Mouse (Mus musculus): ENCODE data around the gene Slc19a1. TPM values are rescaled to one million over a fixed set of nuclear protein-coding genes. Genes with fewer than 3 reads are reported as not detected.

Slc19a1 gene
- polyA plus RNA-seq, 2 experiments from 2014 or later, result 32.3 to 61.7 TPM

DNA sequence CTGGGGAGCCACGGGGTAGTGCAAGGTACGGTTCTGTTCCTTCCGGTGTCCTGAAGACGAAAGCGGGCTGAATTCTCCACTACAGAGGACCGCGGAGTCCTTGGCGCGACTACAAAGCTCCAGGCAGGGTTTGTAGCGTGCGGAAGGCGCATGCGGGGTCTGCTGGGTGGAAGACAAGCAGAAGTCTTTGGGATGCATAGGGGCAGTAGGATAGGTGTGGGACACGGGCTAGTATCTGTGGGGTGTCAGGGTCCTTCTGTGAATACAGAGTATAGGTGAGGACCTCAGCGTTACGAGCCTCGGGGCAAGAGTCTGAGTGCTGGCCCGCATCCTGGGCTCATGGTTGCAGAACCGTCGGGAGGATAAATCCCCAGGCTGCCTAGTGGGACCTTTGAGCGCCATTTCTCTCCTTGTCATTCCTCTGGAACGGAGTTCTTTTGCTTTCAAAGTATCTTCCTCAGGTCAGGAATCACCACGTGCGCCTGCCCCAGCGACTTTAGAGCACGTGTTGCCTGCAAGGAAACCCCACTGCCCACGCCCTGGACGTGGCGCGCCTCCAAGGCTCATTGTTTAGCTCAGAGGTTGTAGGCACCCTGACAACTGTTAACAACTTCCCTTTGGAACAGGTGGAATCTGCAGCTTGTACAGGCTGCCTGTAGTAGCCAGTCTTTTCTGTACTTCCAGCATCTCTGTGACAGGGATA is 1.4 kb downstream of the Slc19a1 start:
- peak; percentile 51 for ATAC-seq

DNA sequence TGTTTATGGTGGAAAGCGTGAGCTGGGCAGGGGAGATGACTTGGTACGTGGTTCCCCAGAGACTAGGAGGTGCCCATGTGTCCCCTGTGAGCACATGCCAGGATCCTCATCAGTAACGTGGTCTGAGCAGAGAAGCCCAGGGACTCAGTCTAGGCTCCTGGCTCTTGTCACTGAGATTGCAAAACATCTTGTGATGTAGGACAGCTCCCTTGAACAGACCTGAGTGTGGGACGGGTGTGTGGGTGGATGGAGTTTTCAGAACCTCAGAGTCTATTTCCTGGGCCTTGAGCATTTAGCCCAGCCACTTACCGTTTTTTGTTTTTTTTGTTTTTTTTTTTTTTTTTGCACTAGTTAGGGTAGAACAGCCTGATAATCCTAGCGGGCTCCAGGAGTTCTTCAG is 3.4 kb downstream of the Slc19a1 start:
- peak; percentile 13 for ATAC-seq

DNA sequence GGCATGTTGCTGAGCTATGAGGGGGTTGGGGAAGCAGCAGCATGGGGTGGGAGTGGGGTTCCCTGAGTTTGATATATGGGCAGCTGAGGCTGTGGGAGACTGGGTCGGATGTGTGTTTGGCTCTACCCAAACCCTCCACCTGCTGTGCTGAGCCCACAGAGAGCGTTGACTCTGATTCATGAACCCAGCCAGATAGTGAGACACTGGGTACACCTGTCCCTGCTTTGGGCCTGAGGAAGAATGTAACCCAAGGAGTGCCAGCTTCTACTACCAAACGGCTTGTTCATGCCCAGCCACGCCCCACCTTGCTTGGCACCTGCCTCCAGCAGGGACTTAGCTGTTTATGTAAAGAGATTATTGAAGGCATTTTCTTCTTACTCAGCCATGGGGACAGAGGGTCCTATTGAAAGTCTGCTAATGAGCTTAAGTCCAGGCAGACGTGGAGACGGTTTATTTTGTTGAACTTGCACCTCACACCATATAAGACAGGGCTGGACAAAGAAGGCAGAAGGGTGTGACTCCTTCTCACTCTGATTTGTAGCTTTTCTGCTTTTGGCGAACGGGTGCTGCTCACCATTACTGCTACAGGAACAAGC is 6.6 kb downstream of the Slc19a1 start:
- ATAC-seq, result no peak

DNA sequence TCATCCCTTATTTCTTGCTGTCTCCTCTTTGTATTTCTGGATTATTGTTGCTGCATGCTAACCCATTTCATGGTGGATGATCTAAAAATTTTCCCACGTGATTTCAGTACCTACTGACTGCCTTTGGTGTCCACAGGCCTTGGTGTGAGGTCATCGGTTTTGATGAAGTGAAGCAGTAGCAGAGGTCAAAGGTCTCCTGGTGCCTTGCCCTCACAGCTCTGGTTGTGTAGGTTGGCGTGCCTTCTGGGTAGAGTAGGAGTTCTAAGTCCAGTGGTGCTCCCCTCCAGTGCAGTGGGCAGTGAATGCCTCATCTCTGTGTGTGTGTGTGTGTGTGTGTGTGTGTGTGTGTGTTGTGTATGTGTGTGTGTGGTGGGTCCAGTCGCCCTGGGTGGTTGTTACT is 16.2 kb downstream of the Slc19a1 start:
- no peak for ATAC-seq

DNA sequence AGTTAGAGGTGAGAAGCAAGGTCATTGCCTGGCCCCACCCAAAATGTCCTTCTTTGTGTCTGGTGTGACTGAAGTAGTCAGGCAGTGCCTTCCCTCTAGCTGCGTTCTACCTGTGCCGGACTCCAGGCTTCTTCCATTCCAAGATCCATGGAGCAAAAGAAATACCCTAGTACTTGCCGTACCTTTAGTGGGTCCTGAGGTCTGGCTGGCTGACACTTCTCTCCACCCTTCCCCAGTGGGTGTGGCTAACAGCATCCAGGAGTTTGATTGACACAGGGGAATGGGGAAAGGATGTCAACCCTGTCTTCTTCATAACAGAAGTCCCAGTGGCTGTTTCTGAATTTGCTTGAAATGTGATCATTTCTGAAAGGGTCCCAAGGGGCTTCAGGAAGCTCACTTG is 16.6 kb downstream of the Slc19a1 start:
- no peak for ATAC-seq

DNA sequence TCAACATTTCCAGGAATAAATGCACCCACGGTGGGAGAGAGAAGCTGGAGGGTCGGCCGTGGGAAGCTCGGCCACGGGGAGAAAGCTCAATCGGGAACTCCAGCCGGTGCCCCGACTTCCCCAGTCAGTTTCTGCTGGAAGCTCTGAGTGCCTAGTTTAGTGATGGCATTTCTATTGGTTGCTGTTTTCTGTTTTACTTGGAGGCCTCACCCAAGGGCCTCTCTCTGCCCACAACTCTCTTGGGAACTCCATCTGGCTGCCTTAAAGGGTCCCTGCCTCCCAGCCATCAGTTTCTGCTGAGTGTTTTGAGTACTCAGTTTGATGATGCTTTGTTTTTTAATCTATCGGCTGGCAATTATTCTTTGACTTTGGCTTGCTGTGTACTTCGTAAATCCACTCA is 24.7 kb downstream of the Slc19a1 start:
- ATAC-seq, result no peak

DNA sequence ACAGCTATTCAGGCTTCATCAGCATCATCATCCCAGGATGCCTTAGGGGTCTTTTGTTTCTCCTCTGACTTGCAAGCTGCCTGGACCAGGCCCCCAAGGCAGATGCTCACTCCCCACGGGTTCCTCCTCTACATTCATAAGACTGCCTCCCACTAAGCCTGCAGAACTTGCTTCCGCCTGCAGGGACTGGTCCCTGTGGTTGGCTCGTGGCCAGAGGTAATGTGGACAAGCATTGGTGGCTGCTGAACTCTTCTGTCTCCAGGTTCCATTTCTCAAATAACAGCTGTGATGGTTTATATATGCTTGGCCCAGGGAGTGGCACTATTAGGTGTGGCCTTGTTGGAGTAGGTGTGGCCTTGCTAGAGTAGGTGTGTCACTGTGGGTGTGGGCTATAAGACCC is 29.4 kb downstream of the Slc19a1 start:
- ATAC-seq, result no peak

DNA sequence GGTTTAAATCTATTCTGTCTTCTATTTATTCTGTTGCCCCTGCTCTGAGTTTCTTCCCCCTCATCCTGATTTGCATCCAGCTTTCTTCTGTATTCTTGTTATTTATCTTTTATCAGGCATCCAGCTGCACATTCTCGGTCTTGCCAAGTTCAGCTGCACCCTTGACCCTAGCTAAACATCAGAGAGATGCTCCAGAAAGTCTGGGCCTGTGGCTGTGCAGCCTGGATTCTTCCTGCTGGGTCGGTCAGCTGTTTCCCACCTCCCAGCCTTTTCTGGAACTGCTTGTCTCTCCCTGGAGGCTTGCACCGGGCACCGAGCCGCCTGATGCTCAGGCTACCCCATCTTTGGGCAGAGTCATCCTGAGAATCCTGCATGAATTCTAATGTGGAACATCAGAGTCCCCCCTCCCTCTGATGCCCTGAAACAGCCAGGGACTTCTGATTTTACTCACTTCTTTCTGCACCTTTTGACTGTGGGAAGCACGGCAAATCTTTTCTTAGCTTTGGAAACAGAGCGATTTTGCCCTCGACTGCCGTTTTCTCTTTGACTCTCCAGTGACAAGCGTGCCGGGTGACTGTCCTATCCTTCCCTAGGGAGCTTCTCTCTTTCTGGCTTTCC is 30.5 kb downstream of the Slc19a1 start:
- no peak for ATAC-seq

DNA sequence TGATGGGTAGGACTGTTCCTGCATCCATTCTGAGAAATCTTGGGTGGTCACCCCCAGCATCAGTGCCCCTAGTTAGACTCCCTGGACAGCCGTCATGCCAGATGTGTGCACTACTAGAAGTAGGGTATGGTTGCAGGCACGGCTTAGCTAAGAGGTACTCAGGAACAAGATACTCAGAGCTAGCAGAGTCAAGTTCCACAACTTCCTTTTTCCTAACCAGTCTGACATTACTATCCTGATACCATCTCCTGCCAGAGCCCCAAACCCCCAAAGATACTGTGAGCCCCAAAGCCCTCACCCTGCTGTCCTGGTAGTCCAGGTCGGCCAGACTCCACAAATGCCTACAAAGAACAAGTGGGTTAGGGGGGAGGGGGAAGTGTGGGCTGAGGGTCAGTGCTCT is 32.2 kb downstream of the Slc19a1 start:
- ATAC-seq, result no peak

DNA sequence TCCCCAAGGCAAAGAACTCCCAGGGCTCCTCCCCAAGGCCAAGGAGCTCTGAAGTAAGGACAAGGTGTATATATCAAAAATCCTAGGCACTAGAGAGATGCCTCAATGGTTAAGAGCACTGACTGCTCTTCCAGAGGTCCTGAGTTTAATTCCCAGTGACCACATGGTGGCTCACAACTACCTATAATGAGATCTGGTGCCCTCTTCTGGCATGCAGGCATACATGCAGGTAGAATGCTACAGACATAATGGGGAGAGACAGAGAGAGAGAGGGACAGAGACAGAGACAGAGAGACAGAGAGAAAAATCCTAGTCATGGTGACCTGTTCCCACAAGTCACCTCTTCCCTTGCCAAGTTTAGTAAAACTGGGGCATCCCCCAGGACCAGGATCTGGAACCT is 32.6 kb downstream of the Slc19a1 start:
- ATAC-seq, result no peak

DNA sequence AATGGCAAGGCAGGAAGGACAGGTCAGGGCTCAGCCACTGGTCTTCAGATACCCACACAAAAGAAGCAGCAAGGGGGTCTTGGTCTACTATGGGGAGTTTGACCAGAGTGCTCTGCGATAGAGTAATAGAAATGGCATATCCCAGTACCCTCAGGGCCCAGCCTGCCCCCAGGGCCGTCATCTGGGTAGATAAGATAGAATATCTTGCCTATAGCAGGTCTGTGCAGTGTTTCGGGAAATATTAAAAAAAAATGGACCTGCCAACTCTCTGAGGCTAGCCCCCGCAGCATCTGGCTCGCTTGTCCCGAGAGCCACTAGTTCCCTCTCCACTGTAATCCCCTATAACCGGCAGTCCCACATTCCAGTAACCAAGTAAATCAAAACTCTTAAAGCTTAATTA is 36.4 kb downstream of the Slc19a1 start:
- no peak for ATAC-seq

DNA sequence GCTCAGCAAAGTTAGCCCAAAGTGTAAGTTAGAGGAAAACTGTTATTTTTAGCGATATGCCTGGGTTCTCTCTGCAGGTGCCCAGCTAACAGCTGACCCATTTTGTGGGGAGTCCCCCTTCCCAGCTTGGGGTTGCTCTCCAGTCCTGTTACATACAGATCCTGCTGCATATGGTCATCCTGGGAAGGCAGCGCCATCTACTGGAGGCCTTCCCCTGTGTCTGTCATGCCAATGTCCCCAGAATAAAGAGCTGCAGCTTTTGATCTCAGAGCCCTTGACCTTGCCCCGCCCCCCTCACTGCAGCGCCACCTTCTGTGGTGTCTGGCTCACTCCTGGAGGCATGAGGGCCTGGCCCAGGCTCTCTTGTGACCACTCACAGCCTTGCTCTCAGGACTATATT is 38.0 kb downstream of the Slc19a1 start:
- ATAC-seq, result peak; percentile 41

DNA sequence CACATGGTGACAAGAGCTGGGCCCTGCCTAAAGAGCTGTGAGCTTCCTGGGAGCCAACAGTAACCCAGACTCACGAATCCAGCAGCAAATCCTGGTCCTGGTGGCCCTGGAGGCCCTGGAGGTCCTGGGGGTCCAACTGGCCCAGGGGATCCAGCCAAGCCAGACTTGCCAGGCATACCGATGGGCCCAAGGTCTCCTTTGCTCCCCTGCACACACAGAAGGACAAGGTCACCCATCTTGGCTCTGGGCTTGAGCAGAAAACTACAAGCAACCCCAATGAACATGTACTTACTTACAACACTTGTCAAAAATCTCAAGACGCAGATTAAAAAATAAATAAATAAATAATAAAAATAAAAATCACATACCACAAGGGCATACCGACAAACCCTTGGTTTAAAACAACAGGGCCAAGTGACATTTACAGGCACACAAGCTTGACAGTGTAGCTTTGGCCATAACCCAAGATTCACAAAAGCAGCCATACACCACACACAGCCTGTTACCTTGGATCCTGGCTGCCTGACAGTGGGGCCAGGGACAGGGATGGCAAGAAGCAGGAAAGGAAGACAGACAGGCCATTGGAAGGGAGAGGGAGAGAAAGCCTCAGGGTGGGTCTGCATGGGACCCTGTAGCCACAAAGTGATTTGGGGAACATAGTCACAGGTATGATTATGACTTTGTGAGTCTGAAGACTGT is 42.4 kb downstream of the Slc19a1 start:
- no peak for ATAC-seq

DNA sequence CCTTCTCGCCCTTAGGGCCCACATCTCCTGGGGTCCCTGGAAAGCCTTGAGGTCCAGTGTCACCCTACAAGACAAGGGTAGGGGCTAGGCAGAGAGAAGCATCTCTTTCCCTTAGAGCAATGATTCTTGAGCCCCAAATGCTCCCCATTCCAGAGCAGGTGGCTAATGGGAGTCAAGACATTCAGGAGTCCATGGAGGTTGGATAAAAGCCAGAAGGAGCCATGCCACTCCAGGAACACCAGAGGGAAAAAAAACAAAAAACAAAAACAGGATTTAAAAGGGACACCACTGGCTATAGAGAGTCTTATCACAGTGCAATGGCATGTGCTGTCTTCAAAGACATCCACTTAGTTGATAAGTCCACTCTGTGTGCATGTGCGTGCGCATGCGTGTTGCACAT is 46.4 kb downstream of the Slc19a1 start:
- ATAC-seq, result no peak

DNA sequence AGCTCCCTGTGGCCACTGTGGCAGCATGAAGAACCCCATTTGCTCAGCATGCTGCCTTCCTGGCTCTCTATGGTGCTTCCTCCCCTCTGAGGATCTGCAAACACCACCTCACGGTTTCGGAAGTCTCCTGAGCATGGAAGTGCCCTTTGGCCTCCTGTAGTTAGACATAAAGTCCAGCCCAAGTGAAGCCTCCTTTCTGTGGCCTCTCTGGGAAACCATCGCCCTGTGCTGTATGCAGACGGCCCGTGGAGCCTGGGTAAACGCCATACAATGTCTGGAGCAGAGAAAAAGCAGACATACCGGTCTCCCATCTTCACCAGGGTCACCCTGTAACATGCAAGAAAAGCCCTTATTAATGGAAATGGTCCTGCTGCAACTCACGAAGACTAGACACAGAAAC is 46.9 kb downstream of the Slc19a1 start:
- ATAC-seq, result no peak

DNA sequence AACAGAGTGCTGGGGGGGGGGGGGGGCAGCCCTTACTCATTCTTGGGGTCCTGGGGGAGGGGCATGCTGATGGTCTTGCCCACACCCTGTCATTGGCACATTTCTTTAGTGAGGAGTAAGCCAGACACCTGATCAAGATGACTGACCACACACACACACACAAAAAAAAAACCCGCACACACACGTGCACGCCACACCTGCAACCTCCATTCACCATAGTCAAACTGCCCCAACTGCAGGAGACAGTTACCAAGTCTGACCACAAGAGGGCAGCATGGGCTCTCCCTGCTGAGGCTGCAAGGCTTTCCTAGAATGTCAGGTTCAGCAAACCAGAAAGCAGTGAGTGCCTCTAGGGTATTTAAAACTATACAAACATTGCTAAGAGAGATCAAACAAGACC is 50.4 kb downstream of the Slc19a1 start:
- ATAC-seq, result no peak

DNA sequence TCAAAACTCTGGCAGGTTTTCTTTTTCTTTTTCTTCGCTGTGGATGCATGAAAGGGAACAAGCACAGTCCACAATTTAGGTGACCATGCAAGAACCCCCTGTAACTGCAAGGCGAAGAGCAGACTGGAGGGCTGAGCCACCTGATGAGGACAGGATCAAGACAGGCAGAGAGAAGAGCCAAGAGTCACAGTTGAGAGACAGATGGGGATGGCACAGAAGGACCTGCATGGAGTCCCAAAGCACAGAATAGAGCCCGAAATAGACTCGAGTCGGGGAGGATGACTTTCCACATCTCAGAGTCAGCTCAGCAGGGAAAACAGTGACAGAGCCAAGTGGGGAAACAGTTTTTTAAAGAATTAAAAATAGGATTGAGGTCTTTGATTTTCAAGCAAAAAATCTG is 50.9 kb downstream of the Slc19a1 start:
- ATAC-seq, result no peak

DNA sequence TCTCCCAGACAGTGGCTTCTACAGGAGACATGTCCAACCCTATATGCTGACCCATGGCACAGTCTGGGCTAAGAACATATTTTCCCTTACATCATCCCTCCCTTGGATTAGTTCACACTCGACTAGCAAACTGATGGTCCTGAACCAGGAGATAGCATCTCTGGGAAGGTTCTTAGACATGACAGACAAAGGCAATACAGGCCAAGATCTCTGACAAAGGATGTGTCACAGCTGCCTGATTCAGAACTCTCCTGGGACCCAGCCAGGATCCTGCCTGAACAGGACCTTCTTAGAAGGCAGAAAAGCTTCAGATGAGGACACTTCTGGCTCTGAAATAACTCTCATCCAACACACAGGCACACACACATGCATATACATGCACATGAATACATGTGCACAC is 52.5 kb downstream of the Slc19a1 start:
- no peak for ATAC-seq

DNA sequence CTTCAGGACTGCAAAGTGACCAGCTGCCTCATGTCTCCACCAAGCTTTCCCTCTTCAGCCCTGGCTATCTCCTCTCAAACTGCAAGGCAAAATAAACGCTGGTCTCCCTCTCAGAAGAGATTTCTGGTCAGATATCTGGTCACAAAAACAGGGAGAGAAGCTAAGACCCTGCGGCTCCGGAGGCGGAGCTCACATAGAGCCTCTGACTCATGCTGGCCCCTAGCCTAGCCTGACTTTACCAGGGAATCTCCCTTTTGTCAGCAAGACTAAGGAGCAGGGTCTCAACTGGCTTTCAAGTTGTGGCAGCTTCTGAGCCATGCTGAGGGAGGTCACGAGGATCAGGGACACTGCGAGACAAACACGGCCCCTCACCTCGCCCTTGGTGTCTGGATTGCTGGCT is 57.3 kb downstream of the Slc19a1 start:
- no peak for ATAC-seq

DNA sequence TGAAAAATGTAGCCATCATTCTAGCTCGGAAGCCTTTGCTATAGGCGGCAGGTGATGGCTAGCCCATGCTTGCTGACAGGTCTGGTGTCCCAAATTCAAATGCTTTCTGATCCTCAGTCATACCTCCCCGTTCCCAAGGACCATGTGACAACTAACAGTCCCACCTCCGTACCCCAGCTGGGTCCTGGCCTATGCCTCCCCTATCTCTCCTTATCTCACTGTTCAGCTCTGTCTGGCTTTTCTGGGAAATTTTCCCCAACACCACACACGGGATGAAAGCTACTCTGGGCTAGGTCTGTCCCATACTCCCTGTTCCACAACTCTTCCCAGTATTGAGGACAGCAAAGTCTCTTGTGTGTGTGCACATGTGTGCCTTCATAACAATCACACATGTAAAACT is 58.0 kb downstream of the Slc19a1 start:
- no peak for ATAC-seq

DNA sequence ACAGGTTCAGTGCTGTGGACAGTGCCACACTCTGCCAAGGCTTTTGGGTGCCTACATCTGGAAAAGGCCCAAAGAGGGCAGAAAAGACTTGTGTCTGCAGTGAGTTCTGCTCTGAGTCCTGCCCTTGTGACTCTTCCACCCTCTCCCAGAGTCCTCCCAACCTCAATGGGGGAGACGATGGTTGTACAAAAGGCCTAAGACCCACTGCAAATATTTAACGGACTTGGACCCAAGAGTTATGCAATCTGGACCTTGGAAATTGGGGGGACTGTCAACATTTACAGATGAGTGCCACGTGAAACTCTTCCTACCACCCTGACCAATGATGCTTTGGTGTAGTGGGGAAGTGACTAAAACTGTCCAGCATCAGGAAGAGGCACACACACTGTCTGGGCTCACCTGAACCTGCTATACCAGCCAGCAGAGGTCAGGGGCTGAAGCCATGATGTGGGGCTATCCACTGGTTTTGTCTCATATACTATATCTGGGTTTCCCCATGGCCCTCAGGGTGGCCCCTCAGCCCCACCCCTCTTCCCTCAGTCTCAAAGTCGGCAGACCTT is 59.6 kb downstream of the Slc19a1 start:
- ATAC-seq, result no peak

DNA sequence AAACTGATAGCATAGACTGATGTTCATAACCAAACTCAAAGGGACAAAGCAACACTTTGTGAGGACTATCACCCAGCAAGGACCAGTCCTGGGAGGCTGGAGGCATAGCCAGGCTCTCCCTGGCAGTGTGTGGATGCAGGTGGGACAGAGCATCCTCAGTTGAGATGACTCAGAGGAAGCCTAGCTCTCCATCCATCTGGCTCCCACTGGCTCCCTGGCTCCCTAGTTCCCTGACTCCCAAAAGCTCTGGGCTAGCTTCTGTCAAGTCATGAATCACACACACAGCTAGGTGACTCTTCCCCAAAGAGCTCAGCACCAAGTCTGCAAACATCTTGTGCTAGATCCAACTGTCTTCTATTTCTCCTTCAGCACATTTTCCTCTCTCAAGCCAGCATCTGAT is 61.8 kb downstream of the Slc19a1 start:
- ATAC-seq, result no peak

DNA sequence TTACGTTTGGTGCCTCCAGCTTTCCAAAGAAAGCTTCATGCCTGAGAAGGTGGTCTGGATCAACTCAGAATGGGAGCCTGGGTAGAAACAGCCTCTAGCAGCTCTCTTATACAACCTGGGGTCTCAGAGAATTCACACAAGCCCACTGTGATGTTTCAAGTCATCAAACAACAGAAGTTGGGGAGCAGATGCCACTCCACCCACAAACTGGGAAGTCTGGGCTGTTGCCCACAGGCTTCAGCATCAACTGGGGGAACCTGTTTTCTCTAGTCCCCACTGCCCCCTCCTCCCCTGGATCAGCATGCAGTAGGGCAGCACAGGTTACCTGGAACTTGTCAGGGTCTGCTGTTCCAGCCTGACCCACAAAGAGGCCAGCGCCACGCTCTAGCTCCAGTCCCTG is 63.6 kb downstream of the Slc19a1 start:
- no peak for ATAC-seq
